Mouse (Mus musculus) lung, adult 18-20 months (tissue): ENCODE results near the gene Ptprn2.
A peak's percentile ranks its signal among the peaks of the same experiment; 100 is the strongest.

ENCODE experiments used
- DNase-seq, 2 experiments: peaks; one replicate each; pipeline ENCODE4 v3.0.0; 2022; ENCODE audit warnings: mixed read lengths in 2 of 2

The Ptprn2 gene

GRCm38 (mm10) chr12:116788346-116788745 lies 302.8 kb downstream of the Ptprn2 start:
- DNase-seq, result peak; percentile 56 to 67

GRCm38 (mm10) chr12:116803331-116803730 lies 317.8 kb downstream of the Ptprn2 start:
- DNase-seq, result peak; percentile 46 to 73

DNA sequence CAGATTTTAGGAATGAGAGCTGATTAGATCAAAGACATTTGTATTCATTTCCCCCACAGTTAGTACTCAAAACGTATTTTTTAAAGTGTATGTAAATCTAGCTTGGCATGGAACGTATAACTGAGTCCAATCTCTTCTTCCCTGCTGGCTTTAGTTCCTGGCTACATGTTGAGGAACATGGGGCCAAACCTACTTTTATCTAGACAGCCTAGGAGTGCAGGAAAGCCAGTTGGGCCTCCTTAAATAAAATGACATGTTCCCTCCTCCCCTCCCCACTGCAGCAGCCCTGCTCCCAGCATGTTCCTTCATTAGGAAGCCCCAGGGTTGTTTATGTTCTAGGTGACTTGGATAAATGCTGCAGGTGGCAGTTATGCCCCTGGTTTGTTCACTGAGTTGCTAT lies 319.2 kb downstream of the Ptprn2 start:
- no peak for DNase-seq

GRCm38 (mm10) chr12:116805129-116805809 lies 319.7 kb downstream of the Ptprn2 start:
- DNase-seq, result no peak

- DNase-seq, result no peak
Measured at GRCm38 (mm10) chr12:116806089-116806488, 320.6 kb downstream of the Ptprn2 start.

DNA sequence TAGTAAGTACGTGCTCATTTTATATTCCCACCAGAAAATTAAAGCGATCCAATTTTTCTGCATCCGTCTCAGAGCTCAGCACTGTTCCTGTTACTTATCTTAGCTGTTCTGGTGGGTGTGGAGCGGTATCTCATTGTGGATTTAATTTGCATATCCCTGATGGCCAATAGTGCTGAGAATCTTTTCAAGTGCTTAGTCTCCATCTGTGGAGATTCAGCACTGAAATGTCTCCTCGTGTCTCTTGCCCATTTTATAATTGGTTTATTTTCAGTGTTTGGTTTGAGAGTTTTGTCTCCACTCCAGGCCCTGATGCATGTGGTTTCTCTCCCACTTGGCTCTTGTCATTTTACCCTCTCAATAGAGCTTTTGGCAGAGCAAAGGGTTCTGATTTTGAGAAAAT lies 327.5 kb downstream of the Ptprn2 start:
- DNase-seq, result no peak

GRCm38 (mm10) chr12:116819836-116820235 lies 334.3 kb downstream of the Ptprn2 start:
- DNase-seq, result no peak

DNA sequence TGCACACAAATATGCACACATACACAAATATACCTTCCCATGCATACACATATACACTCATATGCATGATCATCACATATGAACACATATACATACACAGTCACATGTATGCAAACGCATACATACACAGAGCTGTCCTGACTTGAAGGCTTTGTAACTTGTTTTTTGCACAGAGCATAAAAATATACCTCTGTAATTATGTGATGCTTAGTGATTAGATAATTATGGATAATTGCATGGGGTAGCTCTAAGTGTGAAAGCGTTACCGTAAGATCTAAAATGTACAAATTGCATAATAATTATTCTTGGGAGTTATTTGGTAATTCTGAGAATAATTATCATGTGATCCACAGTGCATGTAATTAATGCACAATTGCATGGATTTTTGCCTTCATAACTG lies 337.8 kb downstream of the Ptprn2 start:
- DNase-seq, result no peak

DNA sequence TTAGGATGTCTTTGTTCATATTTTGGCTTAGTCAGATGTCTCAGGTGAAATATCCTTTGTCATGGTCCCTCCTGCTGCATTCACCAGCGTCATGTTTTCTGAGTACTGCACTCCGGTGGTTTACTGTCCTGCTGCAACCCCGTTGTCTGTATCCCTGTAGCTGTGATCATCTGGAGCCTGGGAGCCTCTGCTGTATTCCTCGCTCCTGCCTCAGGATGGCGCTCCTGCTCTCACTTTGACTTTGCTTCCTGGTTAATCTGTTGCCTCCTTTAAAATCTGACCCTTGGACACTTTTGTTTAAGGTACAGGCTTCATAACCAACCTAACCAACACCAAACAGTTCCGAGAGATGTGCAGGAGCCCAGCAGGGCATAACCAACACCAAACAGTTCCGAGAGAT lies 342.2 kb downstream of the Ptprn2 start:
- DNase-seq, result no peak

DNA sequence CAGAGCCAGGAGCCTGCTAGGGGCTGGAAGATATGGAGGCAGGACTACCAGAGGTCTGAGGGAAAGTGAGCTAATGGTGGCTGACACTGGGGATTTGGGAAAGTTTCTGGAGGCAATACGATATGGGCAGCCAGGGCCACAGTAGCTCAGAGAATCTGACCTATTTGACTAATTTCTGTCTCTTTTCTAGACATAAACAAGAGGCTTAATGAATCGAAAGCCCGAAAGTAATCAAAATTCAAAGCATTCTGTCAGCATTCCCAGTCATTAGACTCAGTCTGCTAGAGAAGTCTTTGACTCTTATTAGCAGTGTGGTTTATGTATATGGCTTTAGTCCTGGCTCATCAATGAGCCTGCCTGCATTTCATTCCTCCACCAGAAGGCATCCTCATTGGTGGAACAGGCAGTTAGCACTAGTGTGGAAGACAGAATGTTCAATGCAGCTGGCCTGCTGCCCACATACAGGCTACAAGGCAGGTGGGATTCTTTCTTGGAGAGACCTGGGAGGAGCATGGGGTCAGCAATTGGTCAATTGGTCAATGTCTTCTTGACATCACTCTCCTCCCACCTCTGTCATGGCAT lies 353.2 kb downstream of the Ptprn2 start:
- no peak for DNase-seq

DNA sequence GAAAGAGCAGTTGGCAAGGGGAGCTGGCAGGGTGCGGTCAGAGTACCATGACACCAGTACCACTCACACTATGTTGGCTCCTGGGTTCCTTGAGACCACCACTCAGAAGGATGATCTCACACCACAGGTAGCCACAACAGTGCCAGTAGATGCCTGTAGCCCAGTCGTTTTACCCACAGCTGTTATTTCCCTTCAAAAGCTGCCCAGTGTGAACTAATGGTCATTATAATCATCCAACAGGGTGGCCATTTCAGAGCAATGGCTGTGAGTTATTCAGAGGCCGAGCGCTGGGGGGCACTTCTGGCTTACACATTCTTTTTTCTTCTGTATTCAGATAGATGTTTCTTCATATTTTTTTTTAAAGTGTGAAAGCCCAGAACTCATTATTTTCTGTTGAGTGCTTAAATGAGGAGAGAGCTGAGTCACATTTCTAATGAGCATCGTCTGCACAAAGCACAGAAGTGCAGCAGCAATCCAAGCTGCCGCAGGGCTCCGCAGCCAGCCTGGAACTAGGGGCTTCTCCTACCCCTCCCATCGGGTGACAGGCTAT lies 357.3 kb downstream of the Ptprn2 start:
- DNase-seq, result no peak

DNA sequence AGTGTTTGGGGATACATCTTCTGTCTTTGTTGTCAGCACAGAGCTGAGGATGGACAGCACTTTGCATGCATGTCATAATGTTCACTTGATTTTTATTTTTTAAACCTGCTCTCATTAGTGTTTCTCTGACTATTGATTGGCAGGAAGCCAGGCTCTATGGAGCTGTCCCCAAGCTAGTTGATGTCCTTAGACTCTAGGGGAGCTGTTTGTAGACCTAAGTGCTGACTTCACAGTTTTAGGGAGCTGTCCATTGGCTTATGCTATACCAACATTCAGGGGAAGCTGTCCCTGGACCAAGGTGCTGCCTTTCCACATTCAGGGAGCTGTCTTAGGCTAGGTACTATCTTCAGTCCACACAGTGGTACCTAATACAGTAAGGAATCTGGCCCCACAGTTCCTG lies 360.7 kb downstream of the Ptprn2 start:
- DNase-seq, result no peak

GRCm38 (mm10) chr12:116847021-116847420 lies 361.5 kb downstream of the Ptprn2 start:
- DNase-seq, result no peak

GRCm38 (mm10) chr12:116856307-116856706 lies 370.8 kb downstream of the Ptprn2 start:
- no peak for DNase-seq

- DNase-seq, result no peak
Measured at GRCm38 (mm10) chr12:116861360-116862017, 376.0 kb downstream of the Ptprn2 start.

- no peak for DNase-seq
Measured at GRCm38 (mm10) chr12:116863291-116863899, 377.9 kb downstream of the Ptprn2 start.

DNA sequence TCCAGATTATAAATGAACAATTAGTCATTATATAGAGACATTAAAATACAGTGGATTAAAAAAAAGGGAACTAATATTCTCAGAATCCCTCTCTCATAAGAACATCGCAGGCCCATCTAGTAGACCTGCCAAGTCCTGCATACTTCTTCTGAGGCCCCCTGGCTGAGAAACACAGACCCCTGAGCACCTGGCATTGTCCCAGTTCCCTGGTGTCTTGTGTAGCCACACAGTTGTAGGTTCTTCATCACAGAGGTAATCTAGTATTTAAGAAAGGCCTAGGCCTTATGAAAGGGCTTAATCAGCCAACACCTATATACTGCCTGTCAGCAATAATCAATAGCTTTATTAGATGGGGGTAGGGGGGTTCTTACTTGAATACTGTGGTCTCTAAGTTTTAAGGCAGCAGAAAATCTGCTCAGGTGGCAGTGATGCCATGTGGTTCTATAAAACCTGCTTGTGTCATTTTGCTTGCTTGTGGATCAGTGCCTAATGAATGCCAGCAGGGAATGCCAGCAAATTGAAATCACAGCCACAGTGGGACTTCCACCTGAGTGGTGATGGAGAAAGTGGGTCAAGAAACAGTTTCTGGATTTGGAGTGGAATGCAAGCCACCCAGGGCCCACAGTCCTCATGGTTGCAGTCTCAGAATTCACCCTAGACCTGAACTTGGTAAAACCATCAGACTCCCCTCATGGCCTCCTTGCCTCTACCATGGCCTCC lies 388.5 kb downstream of the Ptprn2 start:
- no peak for DNase-seq

GRCm38 (mm10) chr12:116887496-116888281 lies 402.2 kb downstream of the Ptprn2 start:
- no peak for DNase-seq

- no peak for DNase-seq
Measured at GRCm38 (mm10) chr12:116888856-116889255, 403.3 kb downstream of the Ptprn2 start.

GRCm38 (mm10) chr12:116892584-116892983 lies 407.1 kb downstream of the Ptprn2 start:
- no peak for DNase-seq

DNA sequence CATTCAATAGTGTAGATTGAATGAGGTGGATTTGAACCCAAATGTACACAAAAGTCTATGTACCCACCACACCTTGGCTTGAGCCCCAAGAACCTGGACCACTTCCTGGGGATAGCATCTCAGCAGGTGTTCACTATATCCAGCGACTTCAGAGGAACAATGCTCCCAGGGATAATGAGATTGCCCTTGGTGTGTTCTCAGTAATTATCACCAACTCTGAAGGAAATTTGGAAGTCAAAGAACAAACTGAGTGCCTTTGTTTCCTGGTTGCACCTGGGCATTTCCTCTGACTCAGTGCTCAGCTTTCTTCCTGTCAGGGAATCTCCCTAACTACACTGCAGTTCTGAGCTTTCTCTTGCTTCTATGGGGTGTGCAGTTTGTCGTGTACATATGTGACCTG lies 411.1 kb downstream of the Ptprn2 start:
- no peak for DNase-seq

DNA sequence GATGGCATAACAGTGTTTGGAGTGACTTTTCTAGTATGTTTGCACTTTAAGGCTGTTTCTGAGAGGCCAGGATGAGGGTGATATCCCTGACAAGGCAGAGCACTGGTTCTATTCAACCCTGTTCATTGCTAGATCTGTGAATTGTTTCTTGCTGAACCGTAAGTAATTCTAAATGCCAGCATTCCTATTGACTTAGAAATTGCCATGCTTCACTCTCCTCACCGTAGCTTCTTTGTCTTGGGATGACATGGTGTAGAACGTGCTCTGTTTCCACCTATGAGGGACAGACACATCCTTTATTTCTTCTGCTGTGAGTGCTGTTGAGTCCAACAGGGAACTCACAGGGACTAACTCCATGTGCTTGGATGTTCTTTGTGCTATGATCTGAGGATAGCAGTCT lies 416.3 kb downstream of the Ptprn2 start:
- no peak for DNase-seq
